Mouse (Mus musculus): ENCODE data around the gene Spon1.
A peak's percentile ranks its signal among the peaks of the same experiment; 100 is the strongest.

The Spon1 gene

DNA sequence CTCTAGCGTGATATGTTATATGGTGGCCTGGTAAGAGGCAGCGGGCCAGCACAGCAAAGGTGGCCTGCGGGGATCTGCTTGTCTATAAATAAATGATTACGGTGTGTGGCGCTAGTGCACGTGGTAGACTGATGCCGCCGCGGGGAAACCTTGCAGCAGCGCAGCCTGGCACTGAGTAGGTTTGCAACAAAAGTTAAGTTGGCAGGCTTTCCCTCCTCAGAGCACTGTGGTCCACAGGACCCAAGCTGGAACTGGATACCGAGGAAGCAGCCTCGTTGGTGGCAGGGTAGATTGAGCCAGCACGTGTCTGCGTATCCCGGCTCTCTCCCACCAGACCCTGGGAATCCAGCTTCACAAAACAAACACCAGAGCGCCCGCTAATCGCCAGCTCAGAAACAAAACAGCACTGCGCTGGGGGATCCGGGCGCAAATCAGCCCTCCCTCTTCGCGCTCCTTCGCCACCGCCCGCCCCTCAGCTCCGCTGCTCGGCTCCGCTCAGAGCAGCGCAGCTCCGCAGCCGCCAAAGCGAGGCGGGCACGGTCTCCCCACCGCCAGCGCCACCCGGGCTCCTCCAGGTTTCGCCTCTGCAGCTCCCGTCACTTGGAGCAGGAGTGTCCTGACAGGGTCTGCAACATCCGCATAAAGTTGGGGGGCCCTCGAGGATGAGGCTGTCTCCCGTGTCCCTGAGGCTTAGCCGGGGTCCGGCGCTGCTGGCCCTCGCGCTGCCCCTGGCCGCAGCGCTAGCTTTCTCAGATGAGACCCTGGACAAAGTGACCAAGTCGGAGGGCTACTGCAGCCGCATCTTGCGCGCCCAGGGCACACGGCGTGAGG, at the start of gene Spon1:
Spon1 (plus strand) TSS at position 332 of the 831 bp plus-strand sequence.
- DNase-seq (ENCODE audit: inconsistent ontology term): peak; percentile 83

DNA sequence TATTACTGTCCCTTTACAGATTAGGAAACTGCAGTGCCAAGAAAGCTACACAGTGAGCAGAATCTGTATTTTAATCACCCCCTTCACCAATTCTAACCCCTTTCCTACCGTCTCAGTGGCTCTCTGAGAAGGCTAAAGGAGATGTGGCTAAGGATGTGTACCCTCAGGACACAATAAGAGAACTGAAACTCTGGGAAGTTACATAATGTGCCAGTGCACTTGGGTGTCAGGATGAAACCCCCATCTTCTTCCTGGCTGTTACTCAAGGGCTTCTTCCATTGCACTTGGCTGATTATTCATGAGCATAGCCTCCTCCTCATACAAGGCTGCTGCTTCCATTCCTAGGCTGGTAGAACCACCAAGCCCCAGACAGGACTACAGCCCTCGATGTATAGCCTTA, 43.8 kb upstream of the Spon1 start:
- DNase-seq (ENCODE audit: inconsistent ontology term): no peak

DNA sequence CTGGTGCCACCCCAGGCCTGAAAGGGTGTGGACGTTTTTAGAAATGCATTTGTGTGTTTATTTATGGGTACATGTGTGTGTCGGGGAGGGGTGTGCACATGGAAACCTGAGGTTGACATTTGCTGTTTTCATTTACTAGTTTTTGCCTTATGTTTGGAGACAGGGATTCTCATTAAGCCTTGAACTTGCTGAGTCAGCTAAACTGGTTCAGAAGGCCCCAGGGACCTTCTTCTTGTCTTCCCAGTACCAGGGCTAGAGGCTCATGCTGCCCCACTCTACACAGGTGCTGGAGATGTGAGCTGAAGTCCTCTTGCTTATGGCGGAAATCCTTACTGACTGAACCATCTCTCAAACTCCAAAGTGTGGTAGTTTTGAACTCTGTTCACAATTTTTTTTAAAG, 41.9 kb upstream of the Spon1 start:
- no peak for DNase-seq (ENCODE audit: inconsistent ontology term)

DNA sequence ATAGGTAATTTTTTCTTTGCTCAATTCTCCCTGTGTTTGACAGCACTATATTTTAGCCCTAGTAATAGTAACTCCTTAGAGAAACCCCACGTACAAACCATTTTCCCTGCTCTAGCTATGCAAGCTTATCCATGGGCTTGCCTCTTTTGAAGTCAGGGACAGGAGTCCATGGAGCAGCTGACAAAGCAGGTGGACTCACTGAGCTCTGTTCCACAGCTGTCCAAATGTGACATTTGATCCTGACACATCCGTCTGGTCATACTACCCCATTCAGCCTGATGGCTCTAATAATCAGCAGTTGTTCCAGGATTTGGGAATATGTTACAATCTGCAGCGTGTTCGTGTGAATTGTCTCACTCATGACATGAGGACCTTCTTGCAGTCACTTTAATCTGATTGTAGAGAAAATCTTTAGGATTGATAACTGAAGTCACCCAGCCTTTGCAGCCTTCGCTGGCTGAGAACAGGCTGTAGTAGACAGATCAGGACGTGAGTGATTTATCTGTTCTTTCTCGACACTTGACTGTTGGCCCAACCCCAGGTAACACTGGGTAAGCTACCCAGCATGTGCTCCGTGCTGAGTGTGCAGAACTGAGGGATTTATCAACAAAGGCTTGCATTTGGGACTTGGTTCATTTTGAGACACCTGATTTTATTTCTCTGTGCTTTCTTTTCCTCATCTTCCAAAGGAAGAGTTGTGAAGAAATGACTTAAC, 37.6 kb upstream of the Spon1 start:
- no peak for DNase-seq (ENCODE audit: inconsistent ontology term)

DNA sequence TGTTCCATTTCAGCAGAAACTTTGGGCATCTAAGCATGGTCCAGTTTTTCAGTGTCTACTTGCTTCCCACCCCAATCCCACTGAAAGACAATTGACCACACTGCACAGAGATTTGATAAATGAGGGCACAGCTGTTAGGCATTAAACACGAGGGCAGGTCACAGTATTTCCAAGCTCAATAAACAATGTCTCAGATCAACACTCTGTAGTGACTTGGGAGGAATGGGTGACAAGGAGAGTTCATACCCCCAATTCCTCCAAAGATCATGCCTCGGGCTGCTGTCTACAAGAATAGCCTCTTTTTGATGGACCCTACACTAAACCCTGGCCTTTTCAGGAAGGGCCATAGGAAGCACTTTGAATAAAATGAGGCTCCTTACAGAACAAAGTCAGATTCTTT, 36.9 kb upstream of the Spon1 start:
- DNase-seq (ENCODE audit: inconsistent ontology term): no peak

DNA sequence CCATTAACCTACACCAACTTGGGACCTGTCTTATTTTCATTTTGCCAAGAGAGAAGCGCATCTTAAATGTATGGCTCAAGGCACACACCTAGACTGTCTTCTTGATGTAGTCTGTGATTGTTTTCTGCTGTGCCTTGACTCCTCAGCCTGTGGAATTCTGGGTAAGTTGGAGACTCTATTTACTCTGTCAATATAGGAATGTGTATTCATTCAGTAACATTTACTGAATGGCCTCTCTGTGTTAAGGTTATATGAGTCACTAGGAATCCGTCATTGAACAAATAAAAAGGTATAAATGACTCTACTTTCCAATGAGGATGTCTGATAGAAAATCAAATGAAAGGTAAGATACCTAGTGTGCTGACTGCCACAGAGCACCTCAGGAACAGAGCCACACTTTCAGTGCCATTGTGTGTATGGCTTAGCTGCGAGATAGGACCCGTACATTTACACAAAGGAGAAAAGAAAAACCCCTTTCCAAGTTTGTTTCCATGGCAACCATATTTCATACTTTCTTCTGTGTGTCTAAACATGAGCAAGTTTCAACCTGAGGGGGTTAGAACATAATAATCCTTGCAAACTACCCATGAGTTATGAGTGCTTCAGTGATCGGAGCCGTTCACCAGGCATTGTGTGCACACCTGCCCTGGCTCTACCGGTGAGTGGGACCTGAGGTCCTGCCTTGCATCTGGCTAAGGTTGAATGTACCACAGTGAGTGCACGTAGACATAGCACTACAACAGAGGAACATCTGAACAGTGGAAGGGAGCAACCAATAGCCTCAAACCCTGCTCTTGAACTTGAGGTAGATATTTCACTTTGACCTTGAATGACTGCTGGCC, 35.2 kb upstream of the Spon1 start:
- DNase-seq (ENCODE audit: inconsistent ontology term): no peak

DNA sequence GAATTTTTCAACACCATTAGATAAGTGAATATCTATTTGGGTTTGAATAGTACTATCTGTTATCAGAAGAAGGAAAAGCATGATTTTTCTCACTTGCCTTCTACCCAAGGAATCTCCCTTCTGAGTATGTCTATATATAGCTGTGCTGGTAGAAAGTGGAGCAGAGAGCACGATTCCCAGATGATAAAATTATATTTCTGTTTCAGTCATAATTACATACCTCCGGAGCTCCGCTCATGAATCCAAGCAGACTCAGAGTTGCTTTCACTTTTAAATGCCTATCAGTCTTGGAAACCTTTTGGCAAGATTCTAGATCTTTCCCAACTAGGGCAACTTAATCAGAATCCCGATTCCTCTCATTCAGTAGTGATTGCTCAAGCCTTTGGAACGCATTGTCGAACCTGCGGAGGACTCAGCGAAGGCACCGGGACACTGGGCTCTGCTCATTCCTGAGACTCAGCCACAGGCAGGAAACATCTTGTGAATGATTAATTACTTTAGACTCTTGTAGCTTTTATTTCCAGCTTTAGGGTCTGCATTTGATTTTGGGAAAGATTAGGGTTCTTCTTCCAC, 27.9 kb upstream of the Spon1 start:
- DNase-seq (ENCODE audit: inconsistent ontology term): peak; percentile 51

DNA sequence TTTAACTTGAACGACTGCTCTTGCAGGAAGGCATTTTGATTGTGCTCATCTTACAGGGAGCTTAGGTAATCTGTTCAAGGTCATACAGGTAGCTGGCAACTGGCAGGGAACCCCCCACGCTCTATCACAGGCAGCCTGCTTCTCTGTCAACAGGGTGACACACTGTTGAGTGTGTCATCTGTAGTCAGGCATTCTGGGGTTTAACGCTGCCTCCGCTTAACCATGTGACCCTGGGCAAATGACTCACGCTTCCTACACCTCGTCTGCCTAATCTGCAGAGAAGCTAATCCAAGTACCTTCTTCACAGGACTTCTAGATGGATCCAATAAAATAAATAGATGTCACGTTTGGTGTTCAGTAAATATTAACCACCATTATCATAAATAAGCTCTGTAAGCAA, 26.6 kb upstream of the Spon1 start:
- no peak for DNase-seq (ENCODE audit: inconsistent ontology term)

DNA sequence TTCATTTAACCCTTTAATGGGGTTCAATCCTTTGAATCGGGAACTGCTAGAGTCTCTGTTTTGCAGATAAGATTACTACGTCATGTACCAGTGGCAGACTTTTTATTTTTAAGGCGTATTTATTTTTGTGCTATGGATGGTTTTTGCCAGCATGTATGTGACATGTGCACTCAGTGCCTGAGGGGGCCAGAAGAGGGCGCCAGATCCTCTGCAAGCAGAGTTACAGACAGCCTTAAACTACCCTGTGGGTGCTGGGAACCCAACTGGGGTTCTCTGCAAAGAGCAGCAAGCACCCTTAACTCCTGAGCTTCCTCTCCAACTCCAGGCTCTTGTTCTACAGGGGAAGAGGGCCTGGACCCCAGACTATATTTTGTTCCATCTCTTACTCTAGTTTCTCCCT, 23.2 kb upstream of the Spon1 start:
- DNase-seq (ENCODE audit: inconsistent ontology term): no peak

DNA sequence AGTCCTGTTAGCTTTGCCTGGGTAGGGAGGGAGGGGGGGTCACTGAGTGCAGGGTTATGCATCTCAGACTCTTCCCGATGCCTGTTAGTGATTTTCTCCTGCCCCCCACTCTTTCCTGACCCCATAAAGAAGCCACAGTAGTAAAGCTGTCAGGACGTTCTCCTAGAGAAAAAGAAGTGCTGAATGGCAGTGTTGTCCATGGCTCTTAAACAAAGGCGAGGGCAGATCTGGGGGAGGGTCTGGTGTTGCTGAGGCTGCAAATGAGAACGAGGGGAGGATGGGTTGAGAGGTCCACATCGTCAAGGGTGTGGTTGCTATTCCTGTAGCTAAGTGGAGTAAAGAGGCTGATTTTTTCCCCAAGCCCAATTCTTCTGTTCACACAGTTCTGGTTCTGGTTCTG, 21.8 kb upstream of the Spon1 start:
- no peak for DNase-seq (ENCODE audit: inconsistent ontology term)

DNA sequence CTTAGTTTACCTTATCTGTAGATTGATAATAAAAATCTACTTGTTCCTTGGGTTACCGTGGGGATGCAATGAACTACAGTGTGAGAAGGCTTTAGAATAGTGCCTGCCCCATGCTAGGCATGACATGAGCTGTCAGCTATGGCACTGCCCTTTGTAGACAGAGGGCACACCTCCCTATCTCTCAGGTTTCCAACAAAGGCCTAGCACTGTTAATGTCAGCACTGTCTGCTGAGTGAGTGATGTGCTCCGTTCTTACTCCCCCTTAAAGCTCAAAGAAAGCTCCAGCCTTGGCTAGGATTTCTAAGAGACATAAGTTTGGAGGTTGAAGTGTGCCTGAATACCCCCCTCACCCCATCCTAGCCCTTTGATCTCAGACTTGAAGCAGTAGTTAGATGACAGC, 9.2 kb upstream of the Spon1 start:
- DNase-seq (ENCODE audit: inconsistent ontology term): no peak

DNA sequence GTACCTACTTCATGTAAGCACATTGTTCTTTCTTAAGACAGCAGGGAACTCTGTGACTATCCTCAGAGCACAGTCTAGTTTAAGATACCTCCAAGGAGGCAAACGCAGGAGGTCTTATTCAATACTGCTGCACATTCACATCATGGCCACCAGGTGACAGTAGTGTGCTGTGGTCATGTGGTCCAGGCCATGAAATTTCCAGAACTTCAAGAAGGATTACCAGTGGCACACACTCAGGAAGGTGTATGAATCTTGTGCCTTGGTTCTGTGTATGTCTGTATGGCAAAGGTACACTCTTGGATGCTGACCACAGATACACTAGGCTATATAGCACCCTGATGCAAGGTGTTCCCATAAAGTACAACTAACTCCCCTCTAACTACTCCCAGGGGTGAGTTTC, 6.6 kb upstream of the Spon1 start:
- DNase-seq (ENCODE audit: inconsistent ontology term): peak; percentile 43

DNA sequence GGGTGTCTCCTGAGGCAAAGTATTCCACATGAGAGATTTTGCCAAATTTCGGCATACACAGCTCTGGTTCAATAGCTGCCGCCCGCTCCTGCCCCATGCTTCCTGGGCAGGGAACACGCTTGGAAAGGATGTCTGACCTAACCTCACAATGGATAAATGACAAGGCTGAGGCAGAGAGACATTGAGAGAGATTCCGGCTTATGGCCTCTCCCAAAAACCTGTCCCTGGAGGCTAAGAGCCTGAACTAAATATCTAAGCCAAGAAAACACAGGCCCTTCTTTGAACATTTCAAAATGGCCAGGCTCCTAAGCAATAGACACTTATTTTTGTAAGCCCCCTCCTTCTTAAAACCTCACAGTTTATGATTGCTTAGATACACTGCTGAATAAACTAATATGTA, 665 bp upstream of the Spon1 start:
- no peak for DNase-seq (ENCODE audit: inconsistent ontology term)

DNA sequence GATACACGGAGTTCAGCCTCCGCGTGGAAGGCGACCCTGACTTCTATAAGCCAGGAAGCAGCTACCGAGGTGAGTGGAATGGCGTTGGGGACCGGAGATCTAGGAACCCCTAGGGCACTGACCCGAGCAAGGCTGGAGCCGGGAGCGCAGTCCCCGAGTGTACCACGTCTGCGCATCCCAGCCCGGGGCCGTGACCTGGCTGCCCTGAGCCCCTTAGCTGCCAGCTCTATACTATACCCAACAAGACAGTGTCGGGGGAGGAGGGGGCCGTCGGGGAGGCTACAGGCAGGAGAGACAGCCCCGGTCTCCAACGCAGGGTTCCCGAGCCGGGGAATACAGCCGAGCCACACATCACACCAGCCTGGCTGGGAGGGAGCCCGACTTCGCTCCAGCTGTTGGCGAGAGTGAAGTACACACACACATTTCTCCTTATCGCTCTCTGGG, 722 bp downstream of the Spon1 start:
- DNase-seq (ENCODE audit: inconsistent ontology term): peak; percentile 49

DNA sequence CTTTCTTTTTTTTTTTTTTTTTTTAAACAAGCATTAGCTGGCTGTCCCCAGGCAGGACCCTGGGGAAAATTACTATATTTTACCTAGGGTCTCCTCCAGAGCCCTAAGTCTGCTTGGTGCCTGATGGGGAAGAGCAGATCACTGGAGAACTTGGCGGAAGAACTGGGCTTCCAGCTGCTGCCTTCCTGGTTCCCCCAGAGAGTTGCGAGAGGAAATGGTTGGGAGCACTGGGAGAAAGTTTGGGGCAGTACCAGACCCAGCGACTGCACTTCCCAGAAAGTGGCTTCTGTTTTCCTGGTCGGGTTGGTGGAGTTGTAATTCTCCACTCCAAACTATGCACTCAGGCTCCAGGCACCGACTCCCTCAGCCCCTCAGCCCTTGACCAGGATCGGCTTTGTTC, 1.7 kb downstream of the Spon1 start:
- peak; percentile 37 for DNase-seq (ENCODE audit: inconsistent ontology term)

DNA sequence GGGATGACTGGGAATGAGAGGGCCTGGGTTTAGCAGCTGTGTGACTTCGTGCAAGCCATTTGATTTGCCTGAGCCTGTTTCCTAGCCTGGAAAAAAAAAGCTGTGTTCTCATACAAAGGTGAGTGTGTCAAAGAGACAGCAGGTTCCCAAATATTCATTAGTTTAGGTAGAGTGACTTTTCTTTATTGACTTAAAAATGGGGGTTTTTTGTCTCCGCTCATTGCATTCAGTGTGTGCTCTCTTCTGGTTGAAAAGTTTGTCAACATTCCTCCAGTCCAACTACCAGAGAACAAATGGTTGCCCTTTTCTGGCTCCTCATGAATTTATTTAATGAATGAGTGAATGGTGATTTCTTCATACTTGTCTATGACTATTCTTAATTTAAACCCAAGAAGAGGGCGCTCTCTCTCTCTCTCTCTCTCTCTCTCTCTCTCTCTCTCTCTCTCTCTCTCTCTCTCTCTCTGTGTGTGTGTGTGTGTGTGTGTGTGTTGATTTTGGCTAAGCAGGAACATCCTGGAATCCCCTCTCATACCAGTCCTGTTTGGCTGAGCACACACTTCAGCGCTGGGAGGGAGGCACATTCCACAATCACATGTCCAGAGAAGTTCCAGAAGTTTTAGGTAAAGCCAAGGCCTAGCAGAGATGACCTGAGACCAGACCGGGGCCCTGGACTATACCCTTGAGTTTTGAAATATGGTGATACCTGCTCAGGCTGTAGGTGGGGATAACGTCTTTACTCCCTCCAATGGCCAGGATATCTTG, 2.6 kb downstream of the Spon1 start:
- DNase-seq (ENCODE audit: inconsistent ontology term): peak; percentile 90

DNA sequence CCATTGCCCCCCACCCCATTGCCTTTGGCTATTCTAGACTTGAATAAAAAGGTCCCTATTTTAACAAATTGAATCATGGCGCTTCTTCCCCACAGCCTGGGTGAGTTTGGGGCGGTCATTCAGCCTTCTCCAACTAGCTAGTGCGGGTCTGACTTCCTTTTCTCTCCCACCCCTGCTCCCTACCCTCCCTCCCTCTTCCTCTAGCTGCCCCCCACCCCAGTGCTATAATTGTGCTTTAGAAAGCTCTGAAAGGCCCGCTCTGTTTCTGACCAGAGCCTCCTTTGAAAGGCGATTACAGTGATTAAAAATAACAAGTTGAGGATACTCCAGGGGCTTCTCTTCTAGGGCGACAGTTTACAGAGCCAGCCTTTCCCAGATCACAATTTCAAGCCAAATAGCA, 3.5 kb downstream of the Spon1 start:
- no peak for DNase-seq (ENCODE audit: inconsistent ontology term)

DNA sequence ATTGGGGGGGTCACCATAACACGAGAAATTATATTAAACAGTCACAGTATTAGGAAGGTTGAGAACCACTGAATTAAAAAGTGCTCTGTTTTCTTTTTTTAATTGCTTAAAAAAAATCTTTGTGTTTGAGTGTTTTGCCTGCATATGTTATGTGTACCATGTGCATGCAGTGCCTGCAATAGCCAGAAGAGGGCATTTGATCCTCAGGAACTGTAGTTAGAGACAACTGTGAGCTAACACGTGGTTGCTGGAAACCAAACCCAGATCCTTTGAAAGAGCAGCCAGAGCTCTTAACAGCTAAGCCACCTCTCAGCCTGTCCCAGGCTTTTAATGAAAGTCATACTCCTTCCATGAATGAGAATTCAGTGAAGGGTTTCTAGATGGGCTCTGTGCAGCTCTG, 6.3 kb downstream of the Spon1 start:
- no peak for DNase-seq (ENCODE audit: inconsistent ontology term)

DNA sequence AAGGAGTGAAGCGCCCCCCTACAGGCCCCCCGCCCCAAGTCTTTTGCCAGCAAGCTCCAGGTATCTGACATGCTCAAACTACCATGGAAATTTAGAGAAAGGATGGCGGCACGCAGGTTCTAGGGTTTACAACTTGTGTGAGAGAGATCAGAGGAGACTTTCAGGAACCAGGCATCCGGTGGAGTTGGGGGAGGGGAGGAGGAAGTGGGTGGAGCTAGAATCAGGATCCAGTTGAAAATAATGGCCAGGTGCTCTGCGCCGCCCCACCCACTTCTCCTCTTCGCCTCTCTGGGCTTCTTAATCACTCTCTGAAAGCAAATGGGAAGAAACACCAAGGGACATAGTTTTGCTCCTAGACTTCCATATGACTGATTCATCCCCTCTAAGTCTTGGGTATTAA, 7.6 kb downstream of the Spon1 start:
- DNase-seq (ENCODE audit: inconsistent ontology term): no peak

DNA sequence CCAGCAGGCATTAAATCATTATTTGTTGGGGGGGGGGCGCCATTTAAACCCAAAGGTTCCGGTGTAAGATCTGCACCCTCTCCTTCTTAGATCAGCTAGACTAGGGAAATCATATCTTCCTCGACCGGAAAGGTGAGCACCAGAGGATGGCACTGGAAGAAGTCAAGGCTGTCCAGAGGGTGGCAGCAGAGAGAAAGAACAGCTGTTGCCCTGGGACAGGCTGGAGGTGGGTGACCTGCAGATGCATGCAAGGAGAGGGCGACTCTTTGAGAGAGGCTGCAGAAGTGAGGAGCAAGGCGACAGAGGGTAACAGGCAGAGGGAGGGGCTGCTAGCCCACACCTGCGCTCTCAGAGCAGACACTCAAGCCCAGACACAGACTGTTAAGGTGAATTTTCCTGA, 8.2 kb downstream of the Spon1 start:
- no peak for DNase-seq (ENCODE audit: inconsistent ontology term)

DNA sequence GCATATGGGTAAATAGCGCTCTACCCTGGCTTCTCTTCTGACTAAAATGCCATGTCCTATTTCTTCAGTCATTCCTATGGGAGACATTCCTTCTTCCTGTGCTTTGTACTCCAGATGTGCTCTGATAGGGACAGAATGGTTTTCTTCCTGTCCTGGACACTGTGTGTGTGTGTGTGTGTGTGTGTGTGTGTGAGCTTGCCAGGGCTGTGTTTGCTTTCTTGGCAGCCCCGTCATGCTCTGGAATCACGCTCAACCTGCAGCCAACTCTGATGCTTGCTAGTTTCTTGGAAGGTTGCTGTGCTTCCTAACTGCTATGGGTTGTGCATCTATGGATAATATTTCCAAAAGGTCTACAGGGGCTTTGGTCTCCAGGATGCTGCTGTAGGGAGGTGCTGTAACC, 9.1 kb downstream of the Spon1 start:
- no peak for DNase-seq (ENCODE audit: inconsistent ontology term)
